Mouse (Mus musculus) thymus, postnatal 4 days (tissue): ENCODE results near the gene Kcnma1.
A peak's percentile ranks its signal among the peaks of the same experiment; 100 is the strongest.

Source experiments
- DNase-seq: peaks from one replicate; pipeline ENCODE4 v3.0.0; 2021

Kcnma1 gene

DNA sequence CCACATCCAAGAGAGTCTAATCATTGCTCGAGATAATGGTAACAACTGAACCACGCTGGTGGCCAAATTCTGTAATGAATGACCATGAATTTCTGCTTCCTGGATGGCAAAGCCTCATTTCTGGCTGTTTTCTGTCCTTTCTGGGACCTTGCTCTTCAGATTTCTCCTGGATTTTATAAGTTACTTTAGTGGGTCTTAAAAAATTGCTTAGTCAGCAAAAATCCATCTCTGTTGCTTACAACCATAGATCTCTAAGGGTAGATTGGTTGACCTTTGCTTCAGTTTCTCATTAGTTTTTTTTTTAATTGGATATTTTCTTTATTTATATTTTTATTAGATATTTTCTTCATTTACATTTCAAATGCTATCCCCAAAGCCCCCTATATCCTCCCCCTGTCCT, 496.9 kb downstream of the Kcnma1 start:
- DNase-seq, result no peak

- DNase-seq, result no peak
These were observed 504.5 kb downstream of the Kcnma1 start for GRCm38 (mm10) chr14:23509792-23510191.

DNA sequence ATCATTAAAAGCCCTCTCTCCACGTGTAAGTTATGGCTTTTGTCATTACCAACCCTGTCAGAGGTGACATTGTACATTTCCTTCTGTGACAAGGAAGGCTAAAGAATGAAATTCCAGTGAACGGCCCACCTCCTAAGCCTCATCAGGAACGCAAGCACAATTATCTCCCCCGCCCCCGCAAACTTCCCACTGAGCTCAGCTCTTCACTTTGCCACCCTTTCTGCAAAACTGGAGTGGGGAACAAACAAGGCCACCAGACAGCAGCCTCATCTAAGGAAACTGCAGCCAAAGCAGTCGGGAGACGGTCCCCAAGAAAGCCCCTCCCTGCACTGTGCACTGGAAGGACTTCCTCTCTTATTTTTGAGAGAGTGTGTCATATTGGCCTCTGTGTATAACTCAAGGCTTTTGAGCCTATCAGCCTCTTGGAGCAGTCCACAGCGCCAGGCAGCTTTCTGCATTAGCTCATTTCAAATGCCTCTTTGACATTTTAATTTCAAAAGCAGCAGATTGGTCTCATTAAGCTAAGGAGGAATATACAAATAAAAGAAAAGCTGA, 512.0 kb downstream of the Kcnma1 start:
- DNase-seq, result no peak

GRCm38 (mm10) chr14:23496801-23497200, 517.5 kb downstream of the Kcnma1 start:
- no peak for DNase-seq

DNA sequence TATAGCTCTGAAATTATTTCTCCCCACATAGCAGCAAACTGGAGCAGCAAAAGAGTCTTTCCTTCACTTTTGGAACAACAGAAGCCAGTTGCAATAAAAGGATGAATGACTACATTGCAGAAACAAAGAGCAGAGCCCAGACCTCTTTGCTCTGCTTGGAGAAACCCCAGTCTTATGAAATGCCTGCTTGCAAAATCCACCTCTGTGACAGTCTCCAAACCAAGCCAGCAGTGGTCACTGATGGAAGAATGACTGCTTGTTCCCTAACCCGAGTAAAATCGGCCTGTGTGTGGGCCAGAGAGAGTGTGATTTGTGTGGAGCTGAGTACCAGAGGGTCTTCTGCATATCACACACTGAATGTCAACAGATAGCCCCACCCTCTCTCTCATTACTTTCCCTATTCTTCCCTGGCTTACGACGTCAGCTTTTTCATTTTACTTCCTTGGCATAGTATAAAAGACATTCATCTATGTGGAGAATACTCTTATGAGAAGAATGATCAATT, 518.0 kb downstream of the Kcnma1 start:
- no peak for DNase-seq

DNA sequence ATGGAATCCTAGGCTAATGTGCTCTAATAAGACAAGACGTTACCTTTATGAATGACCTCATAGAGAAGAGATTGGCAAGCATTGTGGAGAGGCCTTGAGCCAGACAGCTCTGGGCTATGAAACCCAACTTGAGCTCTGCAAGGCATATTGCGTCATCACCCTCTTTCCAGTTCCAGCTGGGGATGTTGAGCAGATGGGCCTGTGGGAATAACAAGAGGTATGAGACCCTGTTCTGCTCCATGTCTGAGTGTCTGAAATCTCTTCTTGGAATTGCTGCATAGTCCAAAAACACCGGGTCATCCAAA, 519.8 kb downstream of the Kcnma1 start:
- no peak for DNase-seq

- no peak for DNase-seq
These were observed 520.4 kb downstream of the Kcnma1 start for GRCm38 (mm10) chr14:23493750-23494495.

DNA sequence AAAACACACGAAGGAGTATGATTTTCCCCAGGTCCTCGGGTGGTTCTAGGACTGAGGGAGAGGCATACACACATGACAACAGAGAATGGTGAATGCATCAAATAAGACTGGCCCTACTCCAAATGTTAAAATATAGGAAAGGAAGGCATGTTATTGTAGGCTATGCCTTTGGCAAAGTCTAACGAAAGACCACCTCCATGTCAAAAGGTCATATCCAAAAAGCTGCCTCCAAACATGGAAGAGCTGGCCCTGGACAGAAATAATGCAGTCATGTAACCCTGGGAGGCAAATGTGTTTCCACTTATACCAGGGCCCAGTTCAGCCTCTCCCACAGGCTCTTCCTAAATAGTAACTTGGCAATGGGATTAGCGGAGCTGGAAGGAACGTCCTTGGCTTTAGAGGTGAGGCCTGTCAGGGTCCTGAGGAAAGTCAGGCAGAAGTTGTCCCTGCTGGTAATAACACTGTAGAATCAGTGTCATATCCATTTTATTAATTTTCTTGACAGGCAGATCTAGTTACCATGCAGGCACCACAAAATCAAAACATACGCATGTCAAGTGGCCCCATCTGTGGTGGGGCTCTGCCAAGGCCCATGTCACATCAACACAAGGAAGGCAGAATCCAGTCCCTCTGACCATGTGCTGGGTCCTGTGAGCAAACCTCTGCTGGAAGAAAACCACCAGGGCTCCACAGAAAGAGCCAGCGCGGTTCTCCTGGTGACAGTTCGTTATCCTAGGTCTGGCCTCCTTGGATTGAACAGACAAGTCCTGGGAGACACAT, 521.5 kb downstream of the Kcnma1 start:
- no peak for DNase-seq

GRCm38 (mm10) chr14:23491359-23491758, 522.9 kb downstream of the Kcnma1 start:
- no peak for DNase-seq

- no peak for DNase-seq
These were observed 527.6 kb downstream of the Kcnma1 start for GRCm38 (mm10) chr14:23486687-23487086.

GRCm38 (mm10) chr14:23485802-23486500, 528.3 kb downstream of the Kcnma1 start:
- DNase-seq, result no peak

DNA sequence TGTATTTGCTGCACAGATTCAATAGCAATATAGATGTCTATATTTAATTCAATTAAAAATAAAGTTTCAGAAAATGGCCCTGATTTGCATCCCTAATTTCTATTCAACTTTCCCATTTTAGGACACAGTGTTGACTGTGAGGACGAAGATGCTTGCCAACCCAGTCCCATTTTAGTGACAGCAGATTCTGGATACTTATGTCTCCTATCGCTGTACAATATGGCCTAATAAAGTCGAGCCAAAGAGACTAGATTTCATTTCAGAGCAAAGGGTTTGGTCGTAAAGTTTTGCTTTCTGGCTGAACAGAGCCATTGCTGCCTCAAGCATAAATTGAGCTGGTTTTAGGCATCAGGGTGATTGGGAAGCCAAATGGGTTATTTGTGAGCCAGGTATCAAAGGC, 539.2 kb downstream of the Kcnma1 start:
- DNase-seq, result no peak

GRCm38 (mm10) chr14:23470071-23470470, 544.2 kb downstream of the Kcnma1 start:
- no peak for DNase-seq

DNA sequence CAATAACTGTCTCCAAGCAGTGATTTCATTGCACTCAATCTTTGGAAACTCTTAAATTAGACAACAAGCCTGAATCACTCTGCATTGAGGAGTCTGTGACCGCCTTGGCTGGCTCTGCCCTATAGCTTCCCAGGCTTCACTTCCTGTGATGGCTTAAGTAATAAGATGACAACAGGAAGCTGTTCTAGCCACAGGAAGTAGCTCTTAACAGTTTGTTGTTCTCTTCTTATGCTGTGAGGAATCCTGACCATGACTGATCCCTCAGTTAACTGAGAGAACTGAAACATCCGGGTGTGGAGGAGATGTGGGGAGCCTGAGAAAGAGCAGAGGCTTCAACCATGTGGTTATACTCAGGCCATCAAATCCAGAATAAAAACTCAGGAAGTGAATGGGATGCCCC, 549.2 kb downstream of the Kcnma1 start:
- DNase-seq, result peak; percentile 10

- DNase-seq, result peak; percentile 8
These were observed 555.7 kb downstream of the Kcnma1 start for GRCm38 (mm10) chr14:23458560-23458959.

- no peak for DNase-seq
These were observed 562.6 kb downstream of the Kcnma1 start for GRCm38 (mm10) chr14:23451681-23452080.

DNA sequence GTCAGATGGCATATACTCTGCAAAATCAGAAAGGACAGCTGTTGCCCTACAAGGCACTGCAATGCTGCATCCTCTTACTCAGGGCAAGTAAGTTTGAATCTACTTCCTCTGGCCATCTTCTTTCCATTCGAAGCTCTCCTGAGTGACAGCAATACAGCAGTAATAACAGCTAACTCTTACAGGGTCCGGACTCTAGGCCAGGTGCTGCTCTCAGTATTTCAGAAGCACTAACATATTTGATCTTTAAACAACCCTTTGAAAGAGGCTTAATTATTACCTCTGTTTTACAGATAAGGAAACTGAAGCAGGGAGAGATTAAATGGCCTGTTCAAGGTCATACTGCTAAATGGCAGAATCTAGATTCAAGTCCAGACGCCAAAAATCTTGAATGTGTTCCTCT, 576.8 kb downstream of the Kcnma1 start:
- DNase-seq, result no peak

DNA sequence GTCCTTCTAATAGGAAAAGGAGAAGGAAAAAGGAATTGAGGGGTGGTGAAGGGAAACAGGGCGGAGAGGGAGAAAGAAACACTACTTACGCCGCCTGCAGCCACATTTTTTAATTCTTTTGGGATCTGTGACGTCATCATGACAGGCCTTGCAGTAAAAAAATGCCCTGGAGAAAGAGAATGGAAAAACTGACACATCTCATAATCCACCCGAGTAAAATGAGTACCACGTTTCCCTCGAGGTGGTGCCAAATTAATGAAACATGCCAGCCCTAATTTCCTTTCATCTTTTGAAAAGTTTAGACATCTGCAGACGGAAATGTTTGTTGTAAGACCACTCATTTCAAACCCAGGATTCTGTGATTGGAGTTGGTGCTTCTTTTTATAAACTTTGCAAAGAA, 578.4 kb downstream of the Kcnma1 start:
- no peak for DNase-seq

DNA sequence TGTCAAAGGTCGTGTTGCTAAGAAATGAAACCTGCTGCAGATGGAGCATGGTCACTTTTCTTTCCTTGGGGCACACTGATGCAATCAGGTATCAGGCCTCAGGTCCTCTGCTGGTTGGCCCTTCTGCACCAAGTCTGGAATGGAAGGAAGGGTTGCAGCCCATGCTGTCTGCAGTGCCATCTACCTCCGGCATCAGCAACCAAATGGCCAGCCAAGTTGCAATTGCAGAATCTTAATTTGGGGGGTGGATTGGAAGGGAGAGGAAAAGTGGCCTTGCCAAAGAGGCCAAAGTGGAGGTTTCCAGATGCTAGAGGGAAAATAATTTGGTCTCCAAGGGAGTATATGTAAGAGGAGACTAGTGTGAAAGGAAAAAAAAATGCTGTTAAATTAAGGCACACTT, 584.3 kb downstream of the Kcnma1 start:
- no peak for DNase-seq

DNA sequence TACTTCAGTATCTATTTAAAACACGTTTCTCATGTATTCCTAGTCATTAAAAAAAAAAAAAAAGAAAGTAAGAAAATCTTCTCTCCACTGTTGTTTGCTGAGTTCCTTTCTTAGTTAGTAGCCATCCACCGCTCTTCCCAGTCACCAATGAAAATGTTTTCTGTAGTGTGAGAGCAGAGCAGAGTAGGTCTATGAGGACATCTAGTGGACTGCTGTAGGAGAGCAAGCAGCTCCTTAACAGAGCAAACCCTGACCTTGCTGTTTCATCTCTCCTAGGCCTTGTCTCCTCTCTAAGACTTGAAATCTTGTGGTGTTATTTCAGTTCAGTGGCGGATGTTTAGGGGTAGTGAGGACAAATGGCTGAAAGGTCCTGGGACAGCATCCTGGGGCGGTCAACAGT, 585.2 kb downstream of the Kcnma1 start:
- no peak for DNase-seq

DNA sequence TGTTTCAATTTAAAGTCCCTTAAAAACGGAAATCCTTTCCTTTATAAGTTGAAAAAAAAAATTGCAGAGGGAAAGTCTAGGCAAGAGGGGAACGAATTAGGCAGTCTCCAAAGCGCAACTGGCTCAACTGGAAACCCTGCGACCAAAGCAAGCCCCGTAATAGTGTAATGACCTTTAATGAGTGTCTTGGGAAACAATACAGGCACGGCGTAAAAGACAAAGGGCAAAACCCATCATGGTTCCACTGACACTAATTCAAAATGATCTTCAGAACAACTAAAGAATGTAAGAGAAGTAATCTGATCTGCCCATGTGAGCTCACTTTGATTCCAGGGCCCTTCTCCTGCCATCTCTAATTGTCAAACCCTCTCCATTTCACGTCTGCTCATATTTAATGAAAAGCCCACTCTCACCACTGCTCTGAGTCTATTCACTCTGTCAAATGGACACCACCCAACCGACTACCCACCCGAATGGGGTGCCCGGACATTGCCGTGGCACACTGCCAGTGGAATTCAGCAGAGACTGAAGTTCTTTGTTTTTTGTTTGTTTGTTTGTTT, 591.7 kb downstream of the Kcnma1 start:
- no peak for DNase-seq

DNA sequence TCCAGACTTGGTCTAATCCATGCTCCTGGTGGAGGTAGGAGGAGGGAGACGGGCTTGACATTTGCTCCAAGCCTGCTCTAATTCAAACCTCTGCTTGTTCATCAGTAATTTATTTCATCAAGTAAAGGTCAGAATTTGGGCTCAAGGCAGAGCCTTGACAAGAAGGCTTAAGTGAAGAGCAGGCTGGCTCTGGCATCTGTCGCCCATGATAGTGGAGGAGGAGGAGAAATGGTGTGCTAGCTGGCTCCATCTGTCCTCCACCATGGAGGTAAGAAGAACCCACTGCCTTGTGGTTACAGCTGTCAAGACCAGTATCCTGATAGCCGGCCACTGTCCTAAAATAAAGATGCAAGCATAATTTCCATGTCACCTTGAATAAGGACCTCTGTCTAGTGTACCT, 595.3 kb downstream of the Kcnma1 start:
- no peak for DNase-seq

- no peak for DNase-seq
These were observed 607.2 kb downstream of the Kcnma1 start for GRCm38 (mm10) chr14:23407051-23407450.
